Mouse (Mus musculus): Measurements from ENCODE around the gene Slit2. TPM values are rescaled to one million over a fixed set of nuclear protein-coding genes. Genes with fewer than 3 reads are reported as not detected.

The Slit2 gene
- polyA plus RNA-seq, 1 experiment: 1.1 TPM

DNA sequence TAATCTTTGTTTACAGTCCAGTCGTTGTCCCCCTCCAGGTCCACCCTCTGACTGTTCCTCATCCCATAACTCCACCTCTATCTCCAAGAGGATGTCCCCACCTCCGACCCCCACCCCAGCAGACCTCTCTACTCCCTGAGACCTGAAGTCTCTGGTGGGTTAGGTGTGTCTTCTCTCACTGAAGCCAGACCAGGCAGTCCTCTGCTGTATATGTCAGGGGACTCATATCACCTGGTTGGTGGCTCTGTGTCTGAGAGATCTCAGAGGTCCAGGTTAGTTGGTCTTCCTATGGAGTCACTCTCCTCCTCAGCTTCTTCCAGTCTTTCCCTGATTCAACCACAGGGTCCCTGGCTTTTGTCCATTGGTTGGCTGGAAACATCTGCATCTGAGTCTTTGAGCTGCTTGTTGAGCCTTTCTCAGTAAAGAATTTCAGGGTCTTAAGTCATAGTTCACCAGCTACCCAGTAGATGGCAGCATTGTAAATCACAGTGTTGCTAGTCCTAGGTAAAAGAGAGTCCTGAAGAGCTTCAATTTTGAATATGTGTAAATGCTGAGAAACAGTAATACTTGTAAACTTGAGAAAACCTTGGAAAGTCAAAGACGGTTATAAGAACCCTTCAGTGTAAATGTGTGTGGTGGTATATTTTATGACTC is 143.0 kb downstream of the Slit2 start:
- H3K4me3 ChIP-seq (ENCODE audit: control insufficient read depth, low read depth, low read length): no peak overlapping the region
- no peaks in the 10 kb centered on the region for H3K4me1 ChIP-seq (ENCODE audit: control insufficient read depth, insufficient read depth, low read length)
- TF ChIP-seq POLR2A (IDR thresholded peaks at IDR 0.05; ENCODE audit: control insufficient read depth, low read depth, low read length) (no peak), CTCF (IDR thresholded peaks at IDR 0.05; ENCODE audit: control insufficient read depth, insufficient read depth, insufficient replicate concordance, low read depth, low read length) (no peak)
- H3K27me3 ChIP-seq (ENCODE audit: control insufficient read depth, insufficient read depth, low read length): no peaks in the 10 kb centered on the region
- no peaks in the 10 kb centered on the region for H3K36me3 ChIP-seq (ENCODE audit: control insufficient read depth, insufficient read depth, low read length)
- no peak overlapping the region for H3K27ac ChIP-seq (ENCODE audit: control insufficient read depth, insufficient read depth, low read depth, low read length)

- no peak overlapping the region for H3K4me3 ChIP-seq (ENCODE audit: control insufficient read depth, low read depth, low read length)
- no peaks in the 10 kb centered on the region for H3K4me1 ChIP-seq (ENCODE audit: control insufficient read depth, insufficient read depth, low read length)
- no peaks in the 10 kb centered on the region for H3K27me3 ChIP-seq (ENCODE audit: control insufficient read depth, insufficient read depth, low read length)
- TF ChIP-seq POLR2A (IDR thresholded peaks at IDR 0.05; ENCODE audit: control insufficient read depth, low read depth, low read length) (no peak), CTCF (IDR thresholded peaks at IDR 0.05; ENCODE audit: control insufficient read depth, insufficient read depth, insufficient replicate concordance, low read depth, low read length) (no peak)
- no peak overlapping the region for H3K27ac ChIP-seq (ENCODE audit: control insufficient read depth, insufficient read depth, low read depth, low read length)
- H3K36me3 ChIP-seq (ENCODE audit: control insufficient read depth, insufficient read depth, low read length): no peaks in the 10 kb centered on the region
Measured at GRCm38 (mm10) chr5:48129981-48130380, 147.0 kb downstream of the Slit2 start.

DNA sequence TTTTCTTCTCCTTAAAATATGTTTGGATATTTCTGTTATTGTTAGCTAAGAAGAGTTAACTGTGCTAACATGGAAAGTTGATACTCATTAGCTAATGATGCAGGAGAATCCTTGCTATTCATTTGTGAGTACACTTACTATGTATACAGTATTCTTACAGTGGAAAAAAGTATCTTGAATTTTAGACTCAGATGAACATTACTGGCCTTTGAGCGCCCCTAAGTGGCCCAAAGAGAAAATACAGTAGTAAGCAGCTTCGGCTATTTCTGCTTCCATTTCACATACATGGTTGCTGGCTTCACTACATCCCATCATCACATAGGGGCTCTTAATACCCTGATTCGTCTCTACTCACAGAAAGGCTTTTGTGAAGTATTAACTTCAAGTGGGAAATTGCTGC is 153.6 kb downstream of the Slit2 start:
- H3K4me3 ChIP-seq (ENCODE audit: control insufficient read depth, low read depth, low read length): no peak overlapping the region
- H3K27me3 ChIP-seq (ENCODE audit: control insufficient read depth, insufficient read depth, low read length): no peaks in the 10 kb centered on the region
- H3K4me1 ChIP-seq (ENCODE audit: control insufficient read depth, insufficient read depth, low read length): no peaks in the 10 kb centered on the region
- TF ChIP-seq CTCF (IDR thresholded peaks at IDR 0.05; ENCODE audit: control insufficient read depth, insufficient read depth, insufficient replicate concordance, low read depth, low read length) (no peak), POLR2A (IDR thresholded peaks at IDR 0.05; ENCODE audit: control insufficient read depth, low read depth, low read length) (no peak)
- H3K36me3 ChIP-seq (ENCODE audit: control insufficient read depth, insufficient read depth, low read length): no peaks in the 10 kb centered on the region
- H3K27ac ChIP-seq (ENCODE audit: control insufficient read depth, insufficient read depth, low read depth, low read length): no peak overlapping the region

DNA sequence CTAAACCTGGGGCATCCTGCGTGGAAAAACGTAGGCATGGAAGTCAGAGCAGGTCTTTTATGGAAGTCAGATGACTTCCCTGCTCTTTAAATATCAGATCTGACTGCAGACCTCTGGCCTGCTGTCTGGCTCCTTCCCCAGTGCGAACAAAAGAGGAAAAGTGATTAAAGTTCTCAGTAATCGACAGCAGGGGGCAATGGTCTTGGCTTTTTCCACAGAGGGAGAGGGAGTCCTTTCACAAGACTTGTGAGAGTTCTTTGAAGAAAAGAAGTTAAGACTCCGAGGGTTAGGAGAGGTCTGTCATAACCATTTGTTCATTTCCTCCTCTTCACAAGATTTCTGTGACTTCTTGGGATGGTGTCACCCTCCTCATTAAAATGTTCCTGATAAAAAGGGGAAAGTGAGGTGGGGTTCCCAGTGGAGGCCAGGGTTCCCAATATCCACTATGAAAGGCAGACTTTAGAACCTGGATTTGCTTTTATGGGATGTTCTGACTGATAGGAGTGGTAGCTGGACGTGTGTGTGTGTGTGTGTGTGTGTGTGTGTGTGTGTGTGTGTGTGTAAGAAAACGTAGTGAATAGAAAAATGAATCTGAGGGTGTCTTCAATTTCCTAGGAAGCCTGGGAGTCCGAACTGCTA is 156.0 kb downstream of the Slit2 start:
- Histone ChIP-seq H3K4me3 (ENCODE audit: control insufficient read depth, low read depth, low read length) (no peak overlapping the region), H3K4me1 (ENCODE audit: control insufficient read depth, insufficient read depth, low read length) (no peaks in the 10 kb centered on the region), H3K36me3 (ENCODE audit: control insufficient read depth, insufficient read depth, low read length) (no peaks in the 10 kb centered on the region), H3K27ac (ENCODE audit: control insufficient read depth, insufficient read depth, low read depth, low read length) (no peak overlapping the region), H3K27me3 (ENCODE audit: control insufficient read depth, insufficient read depth, low read length) (no peaks in the 10 kb centered on the region)
- TF ChIP-seq CTCF (IDR thresholded peaks at IDR 0.05; ENCODE audit: control insufficient read depth, insufficient read depth, insufficient replicate concordance, low read depth, low read length): no peak
- no peak for TF ChIP-seq POLR2A (IDR thresholded peaks at IDR 0.05; ENCODE audit: control insufficient read depth, low read depth, low read length)

DNA sequence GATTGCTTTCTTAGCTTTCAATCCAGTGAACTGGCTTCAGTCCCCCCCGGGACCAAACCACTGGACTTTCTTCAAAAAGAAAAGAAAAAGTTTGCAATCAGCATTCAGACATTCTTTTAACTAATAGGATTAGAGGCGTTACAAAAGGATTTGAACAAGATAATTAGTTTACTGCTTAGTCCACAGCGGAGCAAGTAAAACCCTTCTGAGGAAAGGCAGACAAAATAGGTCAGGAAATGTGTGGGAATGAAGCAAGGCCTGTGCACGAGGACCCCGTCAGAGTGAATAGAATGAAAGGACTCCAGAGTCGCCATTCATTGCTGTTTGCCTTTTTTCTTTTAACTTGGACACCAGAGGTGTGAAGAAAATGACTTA is 156.5 kb downstream of the Slit2 start:
- H3K4me1 ChIP-seq (ENCODE audit: control insufficient read depth, insufficient read depth, low read length): no peaks in the 10 kb centered on the region
- no peaks in the 10 kb centered on the region for H3K36me3 ChIP-seq (ENCODE audit: control insufficient read depth, insufficient read depth, low read length)
- TF ChIP-seq POLR2A (IDR thresholded peaks at IDR 0.05; ENCODE audit: control insufficient read depth, low read depth, low read length) (no peak), CTCF (IDR thresholded peaks at IDR 0.05; ENCODE audit: control insufficient read depth, insufficient read depth, insufficient replicate concordance, low read depth, low read length) (no peak)
- no peak overlapping the region for H3K4me3 ChIP-seq (ENCODE audit: control insufficient read depth, low read depth, low read length)
- H3K27me3 ChIP-seq (ENCODE audit: control insufficient read depth, insufficient read depth, low read length): no peaks in the 10 kb centered on the region
- no peak overlapping the region for H3K27ac ChIP-seq (ENCODE audit: control insufficient read depth, insufficient read depth, low read depth, low read length)

GRCm38 (mm10) chr5:48146082-48146481 is 163.1 kb downstream of the Slit2 start:
- no peak for TF ChIP-seq POLR2A (IDR thresholded peaks at IDR 0.05; ENCODE audit: control insufficient read depth, low read depth, low read length)
- TF ChIP-seq CTCF (IDR thresholded peaks at IDR 0.05; ENCODE audit: control insufficient read depth, insufficient read depth, insufficient replicate concordance, low read depth, low read length): no peak
- Histone ChIP-seq H3K27me3 (ENCODE audit: control insufficient read depth, insufficient read depth, low read length) (no peaks in the 10 kb centered on the region), H3K27ac (ENCODE audit: control insufficient read depth, insufficient read depth, low read depth, low read length) (no peak overlapping the region), H3K4me1 (ENCODE audit: control insufficient read depth, insufficient read depth, low read length) (no peaks in the 10 kb centered on the region), H3K36me3 (ENCODE audit: control insufficient read depth, insufficient read depth, low read length) (no peaks in the 10 kb centered on the region), H3K4me3 (ENCODE audit: control insufficient read depth, low read depth, low read length) (no peak overlapping the region)

DNA sequence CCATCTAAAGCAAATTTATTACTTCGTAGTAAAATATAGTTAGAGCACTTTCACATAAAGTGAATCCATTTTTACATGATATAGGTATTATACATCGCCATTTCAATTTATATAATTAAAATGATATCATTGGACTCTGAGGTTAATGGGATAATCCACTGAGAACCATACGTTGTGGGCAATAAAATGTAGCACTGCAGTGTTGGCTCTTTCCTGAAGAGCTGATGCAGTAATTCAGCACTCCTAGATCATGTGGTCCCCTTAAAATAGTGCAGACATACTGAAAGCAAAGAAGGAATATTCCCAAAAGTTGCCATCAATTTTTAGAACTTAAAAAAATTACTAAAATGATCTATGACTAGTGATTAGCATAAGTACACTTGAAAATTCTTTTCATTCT is 177.9 kb downstream of the Slit2 start:
- no peak overlapping the region for H3K27ac ChIP-seq (ENCODE audit: control insufficient read depth, insufficient read depth, low read depth, low read length)
- H3K4me1 ChIP-seq (ENCODE audit: control insufficient read depth, insufficient read depth, low read length): no peaks in the 10 kb centered on the region
- no peaks in the 10 kb centered on the region for H3K27me3 ChIP-seq (ENCODE audit: control insufficient read depth, insufficient read depth, low read length)
- no peaks in the 10 kb centered on the region for H3K36me3 ChIP-seq (ENCODE audit: control insufficient read depth, insufficient read depth, low read length)
- TF ChIP-seq CTCF (IDR thresholded peaks at IDR 0.05; ENCODE audit: control insufficient read depth, insufficient read depth, insufficient replicate concordance, low read depth, low read length) (no peak), POLR2A (IDR thresholded peaks at IDR 0.05; ENCODE audit: control insufficient read depth, low read depth, low read length) (no peak)
- H3K4me3 ChIP-seq (ENCODE audit: control insufficient read depth, low read depth, low read length): no peak overlapping the region

Data from testis, adult 2 months (tissue).